Mouse (Mus musculus) neutrophil, adult 5-6 weeks (primary cell): Measurements from ENCODE around the gene Erp29. TPM values are rescaled to one million over a fixed set of nuclear protein-coding genes. Genes with fewer than 3 reads are reported as not detected.

Experiments used
- ATAC-seq: fragments of 151-379, 151-347 bp; 2 replicates; pipeline ENCODE4 v1.8.0; 2017; ENCODE audit warnings: mild to moderate bottlenecking, moderate TSS enrichment; ENCODE audit not compliant: insufficient number of reproducible peaks, poor library complexity, low FRiP score, severe bottlenecking; ENCODE audit errors: extremely low read depth
- total RNA-seq: library from RNA; stranded (forward); fragments of 200-1000 nt; gene quantifications from 2 replicates; pipeline ENCODE4 v1.2.3, GENCODE M21; 2017

Gene Erp29
- total RNA-seq, 1 experiment from 2014 or later, result 362 TPM

DNA sequence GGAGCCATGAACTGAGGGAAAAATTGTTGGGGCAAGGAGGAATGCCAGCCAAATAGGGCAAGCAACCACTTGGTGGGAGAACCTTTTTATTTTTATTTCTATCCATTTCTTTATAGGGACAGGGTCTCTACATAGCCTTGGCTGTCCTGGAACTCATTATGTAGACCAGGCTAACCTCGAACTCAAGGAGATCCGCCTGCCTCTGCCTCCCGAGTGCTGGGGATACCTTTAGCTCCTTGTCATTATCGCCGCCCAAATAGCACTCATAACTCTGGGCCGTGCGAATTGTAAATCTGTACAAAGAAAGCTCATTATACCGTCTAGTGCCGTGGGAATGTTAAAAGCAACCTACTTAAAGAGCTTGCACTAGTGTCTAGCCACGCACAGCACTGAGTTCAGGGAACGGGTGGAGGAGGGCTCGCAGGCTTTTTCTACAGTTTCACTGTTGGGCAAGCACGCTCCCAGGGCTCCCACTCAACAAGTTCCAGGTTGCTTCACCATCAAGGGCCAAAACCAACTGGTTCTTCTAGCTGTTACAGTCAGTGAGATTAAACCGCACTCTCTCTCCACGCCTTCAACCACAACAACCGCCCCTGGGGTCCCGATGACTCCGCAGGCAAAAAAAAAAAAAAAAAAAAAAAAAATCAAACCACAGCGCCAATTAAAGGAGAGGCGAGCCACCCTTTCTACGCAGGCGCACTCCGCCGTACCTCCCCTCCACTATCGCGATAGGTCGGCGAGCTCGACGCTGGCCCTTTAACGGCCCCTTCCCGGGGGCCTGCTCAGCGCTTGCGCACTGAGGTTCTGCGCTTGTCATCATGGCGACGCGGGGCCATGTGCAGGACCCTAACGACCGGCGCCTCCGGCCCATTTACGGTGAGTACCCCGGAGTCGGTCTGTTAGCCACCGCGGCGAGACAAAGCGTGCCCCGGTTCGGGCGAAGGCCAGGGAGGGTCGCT is 54.8 kb downstream of the Erp29 start, which contains the start of gene Naa25:
Naa25 (plus strand) TSS at position 750 of the 959 bp plus-strand sequence.
- peak; percentile 95 for ATAC-seq

DNA sequence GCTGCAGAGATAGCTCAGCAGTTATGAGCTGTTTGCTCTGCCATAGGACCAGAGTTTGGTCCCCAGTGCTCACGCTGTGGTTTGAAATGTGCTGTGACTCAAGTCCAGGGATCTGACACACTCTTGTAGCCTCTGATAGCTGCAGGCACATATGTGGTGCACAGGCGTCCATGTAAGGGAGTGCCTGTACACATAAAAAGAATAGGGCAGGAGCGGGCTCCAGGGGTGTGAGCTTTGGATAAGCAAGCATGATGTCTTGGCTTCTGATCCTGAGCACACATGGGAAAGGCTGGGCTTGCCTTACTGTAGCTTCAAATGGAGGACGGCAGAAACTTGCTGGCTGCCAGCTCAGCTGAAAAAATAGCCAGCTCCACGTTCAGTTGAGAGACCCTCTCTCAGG is 56.7 kb downstream of the Erp29 start:
- no peak for ATAC-seq

DNA sequence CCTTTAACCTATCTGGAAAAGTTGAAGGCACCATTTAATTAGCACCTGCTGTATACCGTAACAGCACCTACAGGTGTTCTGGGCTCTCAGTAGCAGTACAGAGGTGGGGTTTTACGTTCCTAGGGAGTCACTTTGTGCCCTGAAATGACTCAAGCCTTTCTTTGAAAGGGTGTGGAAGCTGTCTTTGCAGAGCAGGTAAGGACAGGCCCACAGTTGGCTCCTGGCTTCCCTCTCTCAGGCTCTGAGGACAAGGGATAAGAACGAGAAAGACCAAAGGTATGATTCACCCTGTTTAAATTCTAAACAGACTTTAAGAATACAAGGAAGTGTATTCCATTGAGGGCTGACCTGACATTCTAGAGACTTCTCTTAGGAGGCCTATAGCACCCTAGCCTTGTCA is 58.9 kb downstream of the Erp29 start:
- ATAC-seq, result no peak

DNA sequence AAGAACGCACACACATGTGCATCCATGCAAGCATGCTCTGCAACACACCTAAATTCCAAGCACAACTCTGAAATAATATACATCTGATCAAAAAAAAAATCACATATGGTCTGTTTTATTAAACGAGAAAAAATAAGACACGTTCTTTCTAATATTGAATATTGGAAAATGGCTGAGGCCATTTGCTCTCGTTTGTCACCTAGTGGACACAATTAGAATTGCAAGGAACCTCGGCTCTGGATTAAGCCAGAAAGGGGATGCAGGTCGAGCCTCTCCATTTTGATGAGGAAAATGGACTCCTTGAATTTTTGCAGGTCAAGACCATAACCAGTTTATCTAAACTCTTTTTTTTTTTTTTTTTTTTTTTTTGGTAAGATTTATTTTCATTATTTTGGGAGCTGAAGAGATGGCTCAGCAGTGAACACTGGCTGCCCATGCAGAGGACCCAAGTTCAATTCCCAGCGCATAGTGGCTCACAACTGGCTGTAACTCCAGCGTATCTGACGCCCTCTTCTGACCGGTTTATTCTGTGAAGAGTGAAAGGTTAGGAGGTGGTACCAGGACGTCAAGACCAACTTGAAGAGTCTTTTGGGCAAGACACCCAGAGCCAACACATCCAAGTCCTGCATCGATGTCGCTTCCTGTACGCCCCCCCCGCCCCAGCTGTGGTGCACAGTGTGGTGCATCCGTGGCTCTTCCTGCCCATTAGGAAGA is 59.5 kb downstream of the Erp29 start:
- no peak for ATAC-seq

DNA sequence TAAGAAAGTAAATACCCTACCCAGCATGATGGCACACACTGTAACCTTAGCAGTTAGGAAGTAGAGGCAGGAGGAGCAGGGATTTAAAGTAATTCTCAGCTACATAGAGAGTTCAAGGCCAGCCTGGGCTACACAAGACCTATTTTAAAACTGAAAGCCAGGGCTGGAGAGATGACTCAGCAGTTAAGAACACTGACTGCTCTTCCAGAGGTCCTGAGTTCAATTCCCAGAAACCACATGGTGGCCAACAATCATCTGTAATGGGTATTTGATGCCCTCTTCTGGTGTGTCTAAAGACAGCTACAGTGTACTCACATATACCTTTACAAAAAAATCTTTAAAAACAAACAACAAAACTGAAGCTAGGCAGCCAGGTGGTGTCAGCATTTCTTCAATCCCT is 62.6 kb downstream of the Erp29 start:
- ATAC-seq, result no peak

DNA sequence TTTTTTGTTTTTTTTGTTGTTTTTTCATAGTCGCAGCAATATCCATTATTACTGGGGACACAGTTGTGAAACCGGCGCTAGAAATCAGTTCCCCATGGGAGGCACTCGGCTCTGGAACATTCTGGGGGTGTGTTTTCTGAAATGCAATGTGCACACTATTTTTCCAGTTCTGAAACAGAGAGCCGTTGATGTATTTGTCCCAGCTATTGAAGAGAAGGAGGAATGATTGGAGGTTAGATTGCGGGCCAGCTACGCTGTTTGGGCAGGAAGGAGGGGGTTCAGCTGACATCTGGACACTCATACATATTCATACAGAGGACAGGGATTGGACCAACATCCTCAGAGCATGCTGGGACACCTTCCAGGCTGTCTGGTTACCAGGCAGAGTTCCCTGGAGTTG is 63.2 kb downstream of the Erp29 start:
- ATAC-seq, result no peak

DNA sequence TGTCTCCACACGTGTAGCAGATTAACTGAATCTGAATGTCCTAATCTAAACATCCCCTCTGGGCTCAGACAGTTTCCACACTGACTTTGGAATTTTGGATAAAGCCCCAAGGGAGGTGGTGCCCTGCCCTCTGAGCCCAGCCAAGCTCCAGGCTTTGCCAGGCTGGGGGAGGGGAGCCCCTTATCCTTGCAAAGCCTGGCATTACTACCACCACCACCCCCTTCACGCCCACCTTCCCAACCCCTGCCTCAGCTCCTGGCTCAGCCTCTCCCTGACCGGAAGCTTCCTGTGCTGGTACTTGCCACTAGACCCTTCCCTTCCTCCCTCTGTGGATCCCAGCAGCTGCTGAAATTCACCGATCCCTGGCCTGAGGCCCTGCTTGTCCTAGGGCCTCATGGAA is 65.2 kb downstream of the Erp29 start:
- no peak for ATAC-seq

DNA sequence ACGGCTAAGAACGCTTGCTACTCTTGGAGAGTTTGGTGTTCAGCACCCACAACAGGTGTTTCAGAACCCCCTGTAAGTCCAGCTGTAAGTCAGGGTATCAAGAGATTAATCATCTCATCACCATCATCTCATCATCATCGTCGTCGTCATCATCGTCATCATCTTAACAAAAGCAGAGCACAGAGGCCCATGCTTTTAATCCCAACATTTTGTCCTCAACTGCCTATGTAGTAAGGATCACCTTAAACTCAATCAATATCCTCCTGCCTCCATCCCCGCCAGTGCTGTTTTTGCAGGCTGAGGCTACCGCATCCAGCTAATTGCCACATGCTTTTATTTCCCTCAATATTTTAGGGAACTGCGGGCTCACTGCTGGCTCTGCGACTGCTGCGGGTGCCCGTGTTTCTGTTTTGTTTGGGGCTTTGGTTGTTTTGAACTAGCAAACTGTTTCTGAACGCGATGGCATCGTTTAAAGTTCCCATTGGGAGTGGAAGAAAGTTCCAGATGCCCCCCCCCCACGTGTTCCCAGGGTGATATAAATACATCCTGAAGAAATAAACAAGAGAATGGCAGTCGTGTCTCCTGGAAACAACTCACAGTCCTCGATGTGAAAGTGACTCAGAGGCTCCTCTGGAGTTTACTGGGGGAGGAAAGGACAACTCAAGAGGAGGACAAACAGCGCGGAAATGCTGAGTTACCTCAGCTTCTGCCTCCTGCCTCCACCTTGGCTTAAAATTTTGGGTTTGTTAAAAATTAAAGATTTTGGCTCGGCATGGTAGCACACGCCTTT is 66.0 kb downstream of the Erp29 start:
- no peak for ATAC-seq

DNA sequence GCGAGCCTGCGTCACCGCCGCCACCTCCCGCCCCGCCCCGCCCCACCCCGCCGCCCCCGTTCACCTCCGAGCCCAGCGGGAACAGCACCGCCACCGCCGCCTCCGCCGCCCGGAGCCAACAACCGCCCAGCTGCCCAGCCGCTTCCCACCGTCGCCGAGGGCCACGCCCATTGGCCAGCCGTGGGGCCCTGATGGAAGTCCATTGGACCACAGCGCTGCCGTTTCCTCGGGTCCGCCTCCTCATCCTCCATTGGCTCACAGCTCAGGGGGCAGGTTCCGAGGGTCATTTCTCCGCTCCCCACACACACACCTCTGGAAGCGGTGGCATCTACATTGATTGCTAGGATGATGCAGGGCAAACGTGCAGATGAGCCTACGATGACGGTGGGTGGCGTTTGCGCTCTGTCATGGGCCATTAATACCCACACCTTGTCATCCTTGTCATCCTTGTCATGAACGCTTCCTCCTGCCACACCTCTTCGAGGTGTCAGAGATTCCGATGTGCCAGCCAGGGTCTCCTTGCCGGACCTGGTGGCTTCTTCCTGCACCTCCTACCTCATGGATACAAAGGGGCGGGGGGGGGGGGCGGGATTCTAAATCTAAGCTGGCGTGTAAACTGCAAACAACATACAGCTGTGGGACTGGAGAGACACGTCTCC is 66.7 kb downstream of the Erp29 start, which contains the start of gene Trafd1:
Trafd1 (minus strand) TSS at position 172 of the 659 bp plus-strand sequence.
- ATAC-seq, result peak; percentile 90

DNA sequence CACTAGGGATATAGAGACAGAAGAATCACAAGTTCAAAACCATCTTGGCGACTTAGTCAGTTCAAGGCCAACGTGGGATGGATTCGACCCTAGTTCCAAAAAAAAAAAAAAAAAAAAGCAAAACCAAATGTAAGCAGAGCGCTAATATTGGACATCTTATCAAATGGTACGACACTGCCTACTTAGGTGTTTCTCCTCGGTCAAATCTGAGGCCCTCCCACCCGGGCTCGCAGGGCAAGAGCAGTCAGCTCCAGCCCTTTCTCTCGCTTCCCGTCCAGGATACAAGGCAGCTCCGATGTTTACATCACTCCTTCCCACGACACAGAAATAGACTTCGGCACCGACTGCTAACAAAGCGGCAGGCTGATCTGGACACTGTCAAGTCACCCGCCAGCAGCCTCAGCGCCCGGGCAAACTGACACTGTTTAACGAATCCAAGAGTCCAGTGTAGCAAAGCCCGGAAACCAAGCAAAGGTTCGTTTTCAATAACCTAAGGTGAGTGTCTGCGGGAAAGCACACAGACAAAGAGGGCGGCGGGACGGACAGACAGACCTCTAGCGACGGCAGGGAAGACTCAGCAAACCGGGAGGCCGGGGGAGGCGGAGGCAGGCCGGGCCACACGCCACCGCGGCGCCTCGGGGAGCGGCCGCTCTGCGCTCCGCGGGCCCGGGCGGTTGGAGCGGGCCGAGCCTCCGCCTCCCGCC is 67.4 kb downstream of the Erp29 start:
- no peak for ATAC-seq

DNA sequence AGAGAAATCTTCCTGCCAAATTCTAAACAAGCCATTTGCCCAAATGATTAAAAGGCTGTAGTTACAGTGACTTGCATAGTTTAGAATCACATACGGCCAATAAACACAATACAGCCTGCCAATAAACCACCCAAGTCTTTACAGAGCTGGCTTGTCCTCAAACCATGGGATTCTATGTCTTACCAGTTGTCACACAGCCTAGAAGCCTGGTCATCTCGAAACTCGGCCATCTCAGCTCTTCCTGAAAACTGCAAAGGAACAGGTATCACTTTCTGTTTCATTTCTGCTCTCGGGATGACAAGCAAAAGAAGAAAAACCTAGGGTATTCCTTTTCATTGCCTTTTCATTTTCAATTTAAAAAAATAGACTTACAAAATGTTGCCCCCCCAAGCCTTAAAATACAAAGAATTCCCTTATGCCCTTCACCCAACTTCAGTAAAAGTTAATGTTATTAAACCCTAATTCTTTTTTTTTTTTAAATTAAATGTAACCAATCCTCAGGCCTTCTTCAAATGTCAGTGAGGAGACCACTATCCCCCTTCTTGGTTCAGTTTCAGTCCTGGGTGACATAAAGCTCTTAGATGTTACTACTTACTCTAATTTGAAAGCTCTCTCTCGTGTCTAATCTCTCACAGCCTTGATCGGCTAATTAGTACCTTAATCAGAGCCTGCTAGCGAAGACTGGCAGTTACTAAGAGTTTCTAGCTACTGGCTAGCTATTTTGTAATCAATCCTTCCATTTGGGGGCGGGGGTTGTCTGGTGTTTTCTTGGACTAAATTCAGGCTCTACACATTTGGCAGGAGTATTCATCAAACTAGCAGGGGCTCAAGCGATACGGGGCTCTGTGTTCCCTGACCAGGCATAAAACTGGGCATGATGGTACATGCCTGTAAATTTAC is 68.2 kb downstream of the Erp29 start:
- ATAC-seq, result no peak

DNA sequence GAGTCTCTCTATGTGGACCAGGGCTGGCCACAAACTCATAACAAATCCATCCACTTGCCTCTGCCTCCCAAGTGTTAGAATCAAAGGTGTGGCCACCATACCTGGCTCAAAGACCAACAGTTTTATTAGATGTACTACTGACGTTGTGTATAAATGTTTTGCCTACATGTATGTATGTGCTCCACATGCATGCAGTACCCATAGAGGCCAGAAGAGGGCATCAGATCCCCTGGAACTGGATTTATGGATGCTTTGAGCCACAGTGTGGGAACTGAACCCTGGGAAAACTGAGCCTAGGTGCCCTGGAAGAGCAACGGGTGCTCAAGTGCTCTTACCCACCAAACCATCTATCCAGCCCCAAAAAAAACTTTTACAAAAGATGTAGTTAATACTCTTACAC is 71.6 kb downstream of the Erp29 start:
- no peak for ATAC-seq

DNA sequence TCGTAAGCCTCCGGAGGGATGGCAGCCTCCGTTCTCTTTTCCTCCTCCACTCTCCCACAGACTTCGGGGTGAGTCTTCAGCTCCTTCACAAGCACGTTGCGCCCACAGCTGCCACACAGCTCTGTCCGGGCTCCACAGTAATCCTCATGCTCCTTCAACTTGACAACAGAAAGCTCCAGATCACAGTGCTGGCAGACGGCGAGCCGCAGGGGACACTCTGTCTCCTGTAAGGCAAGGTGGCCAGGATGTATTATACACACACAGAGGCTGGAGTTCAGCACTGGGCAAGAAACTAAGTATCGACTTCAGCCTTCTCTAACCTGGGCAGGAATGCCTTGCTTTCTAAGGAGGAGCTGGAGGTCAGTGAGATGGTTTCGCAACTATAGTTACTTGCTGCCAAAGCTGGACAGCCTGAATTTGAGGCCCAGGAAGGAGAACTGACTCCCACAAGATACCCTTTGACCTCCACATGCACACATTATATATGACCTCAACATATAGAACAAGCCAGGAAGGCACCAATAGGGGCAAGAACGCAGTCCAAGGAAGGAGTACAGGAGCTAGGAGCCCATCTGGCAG is 73.5 kb downstream of the Erp29 start:
- ATAC-seq, result no peak
